Mouse (Mus musculus) left cerebral cortex, adult 11 months (tissue): ENCODE data around the gene Adamtsl3.
"Not testable (repeated sequence)": the region's sequence is repeated elsewhere in the genome, so short reads cannot be mapped to it uniquely, and the experiment has no call there.

Source experiments
- DNase-seq: peaks from one replicate; pipeline ENCODE4 v3.0.0; 2022; ENCODE audit warnings: low spot score

Adamtsl3 gene

GRCm38 (mm10) chr7:82361127-82361526 is 25.6 kb downstream of the Adamtsl3 start:
- no peak for DNase-seq

GRCm38 (mm10) chr7:82364567-82364966 is 29.1 kb downstream of the Adamtsl3 start:
- DNase-seq, result no peak

- DNase-seq, result no peak
These were observed 30.6 kb downstream of the Adamtsl3 start for GRCm38 (mm10) chr7:82366056-82366455.

GRCm38 (mm10) chr7:82366471-82366870 is 31.0 kb downstream of the Adamtsl3 start:
- DNase-seq, result no peak

DNA sequence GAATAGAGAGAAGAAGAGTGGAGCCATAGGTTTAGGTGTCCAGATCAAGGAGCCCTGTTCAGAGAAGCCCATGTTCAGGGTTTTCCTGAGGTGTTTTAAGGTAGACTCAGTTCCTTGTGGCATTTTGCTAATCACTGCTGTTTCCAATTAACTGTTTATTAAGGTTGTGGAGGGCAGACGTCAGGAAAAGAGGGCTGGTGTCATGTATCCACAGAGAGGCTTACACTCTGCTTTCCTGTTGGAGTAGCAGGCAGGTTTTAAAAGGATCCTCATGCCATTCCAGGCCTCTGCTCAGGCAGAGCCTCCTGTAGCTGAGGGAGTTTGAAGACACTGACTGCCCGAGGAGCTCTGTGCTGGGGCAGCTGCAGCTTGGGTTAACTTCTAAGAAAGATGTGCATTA is 32.6 kb downstream of the Adamtsl3 start:
- no peak for DNase-seq

DNA sequence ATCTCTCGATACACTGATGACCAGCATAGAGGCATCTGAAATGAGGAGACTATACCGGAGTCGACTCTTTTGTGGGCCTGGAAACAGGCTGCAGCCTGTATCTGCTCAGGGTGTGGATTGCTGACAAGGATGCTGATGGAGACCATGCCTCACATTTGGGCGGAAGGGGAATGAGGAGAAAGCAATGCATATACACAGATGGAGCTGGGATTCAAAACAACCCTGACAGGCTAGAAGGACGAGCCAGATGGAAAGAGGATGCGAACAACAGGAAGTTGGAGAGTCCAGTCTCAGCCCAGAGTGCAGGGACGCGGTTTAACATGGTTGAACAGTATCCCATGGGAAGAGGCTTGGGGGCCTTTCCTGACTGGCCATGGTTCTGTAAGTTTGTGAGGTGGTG is 34.6 kb downstream of the Adamtsl3 start:
- DNase-seq, result no peak

DNA sequence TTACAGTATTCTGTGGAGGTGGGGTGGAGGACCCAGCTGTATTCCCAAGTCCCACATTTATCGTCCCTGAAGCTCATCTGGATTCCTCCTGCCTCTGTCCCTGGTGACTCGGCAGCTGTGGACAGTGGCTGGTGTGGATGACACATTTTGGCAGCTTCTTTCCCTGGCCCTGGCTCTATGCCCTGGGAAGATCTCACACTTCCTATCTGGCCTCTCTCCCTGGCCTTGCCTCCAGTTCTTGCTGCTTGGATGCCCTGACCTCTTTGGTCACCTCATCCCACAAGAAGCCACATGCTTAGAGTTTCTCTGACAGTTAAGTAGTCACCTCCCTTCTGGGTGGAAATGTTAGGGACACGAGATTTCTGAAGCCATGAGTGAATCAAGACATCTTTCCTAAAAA is 35.9 kb downstream of the Adamtsl3 start:
- DNase-seq, result peak; percentile 4

GRCm38 (mm10) chr7:82378311-82378710 is 42.8 kb downstream of the Adamtsl3 start:
- no peak for DNase-seq

- no peak for DNase-seq
These were observed 44.3 kb downstream of the Adamtsl3 start for GRCm38 (mm10) chr7:82379765-82380164.

- no peak for DNase-seq
These were observed 47.5 kb downstream of the Adamtsl3 start for GRCm38 (mm10) chr7:82382843-82383535.

DNA sequence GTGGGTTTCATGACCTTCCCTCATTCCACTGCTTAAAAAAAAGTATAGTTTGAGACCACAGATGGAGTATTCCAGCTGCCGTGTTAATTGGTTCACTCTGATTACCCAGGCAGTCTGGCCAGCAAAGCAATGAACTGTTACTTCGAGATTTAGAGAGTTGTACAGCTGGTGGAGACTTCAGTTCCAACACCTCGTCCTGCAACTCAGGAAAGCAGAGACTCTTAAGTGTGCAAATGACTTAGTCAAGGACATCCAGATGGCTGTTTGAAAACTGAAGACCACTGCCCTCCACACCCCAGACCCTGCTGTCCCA is 48.0 kb downstream of the Adamtsl3 start:
- DNase-seq, result no peak

- DNase-seq, result no peak
These were observed 51.6 kb downstream of the Adamtsl3 start for GRCm38 (mm10) chr7:82387121-82387520.

GRCm38 (mm10) chr7:82394435-82395186 is 59.1 kb downstream of the Adamtsl3 start:
- DNase-seq, result no peak

DNA sequence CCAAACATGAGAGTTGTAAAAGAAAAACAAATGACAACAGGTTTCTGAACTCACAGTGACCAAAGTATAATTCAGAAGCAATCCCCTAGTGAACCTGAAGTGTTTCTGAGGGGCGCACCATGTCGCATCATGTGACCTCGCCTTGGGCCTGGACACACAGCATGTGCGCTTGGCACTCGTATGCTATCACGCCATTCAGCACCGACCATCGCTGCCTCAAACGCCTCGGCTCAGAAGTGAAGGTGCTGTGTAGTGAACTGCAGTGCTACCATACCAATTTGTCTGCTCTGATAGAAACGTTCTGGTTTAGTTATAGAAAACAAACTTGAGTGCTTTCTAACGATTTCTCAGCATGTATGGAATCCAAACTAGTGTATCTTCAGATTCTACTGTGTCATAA is 59.7 kb downstream of the Adamtsl3 start:
- no peak for DNase-seq

GRCm38 (mm10) chr7:82395751-82396512 is 60.4 kb downstream of the Adamtsl3 start:
- no peak for DNase-seq

DNA sequence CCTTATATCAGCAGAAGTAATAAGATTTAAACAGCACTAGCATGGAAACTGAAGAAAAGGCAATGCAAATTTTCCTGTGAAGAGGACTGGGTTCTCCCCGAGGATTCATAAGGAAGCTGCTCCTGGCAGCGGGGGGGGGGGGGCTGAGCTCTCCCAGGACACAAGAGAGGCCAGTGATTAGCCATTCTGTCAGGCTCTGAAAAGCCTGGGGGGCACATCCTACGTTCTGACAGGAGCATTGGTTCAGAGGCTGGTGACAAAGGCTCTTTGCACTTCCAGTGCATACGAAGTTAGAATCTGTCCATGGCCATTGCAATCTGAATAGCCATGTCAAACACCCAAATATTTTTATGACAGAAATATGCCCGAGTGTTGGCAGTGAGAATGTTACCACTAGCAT is 61.4 kb downstream of the Adamtsl3 start:
- no peak for DNase-seq

- no peak for DNase-seq
These were observed 62.1 kb downstream of the Adamtsl3 start for GRCm38 (mm10) chr7:82397632-82398031.

DNA sequence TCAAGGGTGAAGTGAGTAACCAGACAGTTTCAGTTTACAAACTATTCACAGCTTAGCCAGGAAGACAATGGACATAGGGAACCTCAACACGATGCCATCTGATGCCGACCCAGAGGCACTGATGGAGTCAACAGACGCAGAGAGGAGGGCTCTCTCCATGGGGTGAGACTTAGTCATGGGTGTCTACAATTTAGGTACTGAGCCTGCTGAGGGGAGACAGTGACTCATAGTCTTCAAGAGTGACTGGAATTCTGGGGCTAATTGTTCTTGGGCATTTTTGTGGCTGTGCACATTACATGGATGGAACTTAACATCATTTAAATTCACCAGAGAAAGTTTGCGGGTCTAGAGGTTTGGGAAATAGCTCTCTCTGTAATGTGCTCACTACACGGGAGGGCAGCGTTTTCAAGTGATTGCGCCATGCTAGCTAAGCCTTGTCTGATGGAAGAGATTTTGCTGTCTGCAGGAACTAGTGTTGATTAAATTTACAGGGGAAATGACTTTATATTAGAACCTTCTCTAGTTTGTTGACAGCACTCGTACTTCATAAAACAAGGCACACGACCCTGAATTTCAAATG is 70.1 kb downstream of the Adamtsl3 start:
- DNase-seq, result no peak

DNA sequence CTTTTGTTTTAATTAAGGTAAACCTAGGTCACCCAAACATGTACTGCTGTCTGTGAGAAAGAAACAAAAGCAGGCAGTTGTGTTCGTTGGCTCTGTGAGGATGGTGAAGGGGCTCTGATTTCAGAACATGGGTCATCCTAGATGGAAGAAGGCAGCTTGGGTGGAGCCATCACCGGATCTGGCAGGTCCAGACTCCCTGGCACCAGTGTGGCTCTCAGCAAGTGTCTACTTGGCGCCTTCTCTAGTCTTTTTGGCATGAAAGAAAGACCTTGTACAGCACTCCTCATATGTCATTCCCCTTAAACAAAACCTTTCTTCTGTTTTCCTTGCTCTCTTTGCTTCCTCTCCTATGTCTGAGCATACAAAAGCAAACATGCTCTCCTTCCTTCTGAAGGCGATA is 75.5 kb downstream of the Adamtsl3 start:
- no peak for DNase-seq

DNA sequence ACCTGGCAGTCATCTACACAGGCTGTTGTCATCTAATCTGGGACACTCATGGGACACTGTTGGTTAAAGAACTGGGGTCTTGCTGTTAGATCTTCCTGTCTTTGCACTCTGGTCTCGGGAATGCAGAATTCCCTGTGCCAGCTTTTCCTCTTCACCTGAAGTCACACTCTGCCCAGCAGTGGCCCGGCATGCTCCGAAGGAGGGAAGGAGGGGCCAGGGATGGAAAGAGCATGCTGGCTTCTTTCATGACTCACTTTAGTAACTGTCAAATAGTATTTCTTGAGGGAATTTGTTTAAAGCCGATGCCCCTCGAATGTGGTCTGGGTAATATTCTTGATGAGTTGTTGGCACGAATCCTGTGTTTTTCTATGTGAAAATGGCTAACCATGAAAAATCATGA is 81.2 kb downstream of the Adamtsl3 start:
- DNase-seq, result no peak

- DNase-seq, result no peak
These were observed 81.6 kb downstream of the Adamtsl3 start for GRCm38 (mm10) chr7:82417053-82417452.

- not testable (repeated sequence) for DNase-seq
These were observed 85.0 kb downstream of the Adamtsl3 start for GRCm38 (mm10) chr7:82420329-82421052.
